Mouse (Mus musculus) CH12.LX (cell line): ENCODE data around the gene Dpep3. TPM values are rescaled to one million over a fixed set of nuclear protein-coding genes. Genes with fewer than 3 reads are reported as not detected.

Experiments used
- DNase-seq: peaks from one replicate; pipeline ENCODE4 v3.0.0-alpha.2; 2013; ENCODE audit errors: extremely low read depth
- H3K27ac ChIP-seq: 2 replicates; pipeline ENCODE4 v1.5.1; 2012; ENCODE audit warnings: low read depth, mild to moderate bottlenecking, control low read depth, moderate library complexity; ENCODE audit not compliant: insufficient read depth
- H3K27me3 ChIP-seq: replicated peaks from 2 replicates; pipeline ENCODE3; 2012; ENCODE audit warnings: inconsistent platforms
- H3K36me3 ChIP-seq, 2 experiments: replicated peaks in 1 of 2; 2 replicates each; pipeline versions ENCODE3 to v1.6.1; 2012; ENCODE audit warnings: inconsistent platforms in 1 of 2, low read length in 1 of 2, mild to moderate bottlenecking in 1 of 2, mixed read lengths in 1 of 2, moderate library complexity in 1 of 2; ENCODE audit not compliant: control insufficient read depth in 1 of 2, insufficient read depth in 1 of 2
- H3K4me1 ChIP-seq, 2 experiments: 2 replicates each; pipeline ENCODE4 v1.6.1; 2012; ENCODE audit warnings: inconsistent platforms in 1 of 2, moderate library complexity in 1 of 2; ENCODE audit not compliant: insufficient read depth in 2 of 2, control insufficient read depth in 1 of 2
- H3K4me2 ChIP-seq: 2 replicates; pipeline ENCODE4 v1.6.1; 2012; ENCODE audit warnings: low read depth, mild to moderate bottlenecking, control low read depth; ENCODE audit not compliant: poor library complexity, insufficient read depth, severe bottlenecking
- H3K4me3 ChIP-seq, 3 experiments: fragments of 150-350 bp in 1 of 3; sonication (generic) in 1 of 3; replicated peaks in 1 of 3; 2 replicates each; pipeline versions ENCODE3 to v1.5.1; 2011 to 2012; ENCODE audit warnings: low read depth in 2 of 3, low read length in 2 of 3, mild to moderate bottlenecking in 2 of 3, moderate library complexity in 2 of 3, control low read depth in 1 of 3, improper control_type of control experiment in 1 of 3, inconsistent platforms in 1 of 3, mixed read lengths in 1 of 3; ENCODE audit not compliant: poor library complexity in 1 of 3
- H3K79me2 ChIP-seq: replicated peaks from 2 replicates; pipeline ENCODE4 v1.6.1; 2012; ENCODE audit warnings: mild to moderate bottlenecking, moderate library complexity; ENCODE audit not compliant: control insufficient read depth, poor library complexity, insufficient read depth, severe bottlenecking; ENCODE audit errors: extremely low read depth
- H3K9ac ChIP-seq: 2 replicates; pipeline ENCODE4 v1.6.1; 2012; ENCODE audit warnings: low read depth, mild to moderate bottlenecking, control low read depth, moderate library complexity; ENCODE audit not compliant: insufficient read depth
- H3K9me3 ChIP-seq: replicated peaks from 2 replicates; pipeline ENCODE3; 2012; ENCODE audit warnings: low read length, inconsistent platforms, mixed read lengths
- BHLHE40 ChIP-seq: IDR thresholded peaks from 2 replicates; pipeline ENCODE4 v1.6.1; 2011; ENCODE audit warnings: mild to moderate bottlenecking, low read depth, low read length, improper control_type of control experiment
- CHD1 ChIP-seq: IDR thresholded peaks from 2 replicates; pipeline ENCODE4 v1.6.1; 2012; ENCODE audit warnings: low read depth, low read length, improper control_type of control experiment, inconsistent platforms
- CTCF ChIP-seq, 2 experiments: IDR thresholded peaks in 1 of 2; conservative IDR thresholded peaks in 1 of 2; 2 replicates each; pipeline ENCODE4 v1.5.1; 2011 to 2012; ENCODE audit warnings: low read depth in 2 of 2, low read length in 2 of 2, improper control_type of control experiment in 1 of 2, inconsistent platforms in 1 of 2, mild to moderate bottlenecking in 1 of 2, moderate library complexity in 1 of 2
- E2F4 ChIP-seq: IDR thresholded peaks from 2 replicates; pipeline ENCODE4 v1.6.1; 2011; ENCODE audit warnings: low read depth, low read length, improper control_type of control experiment; ENCODE audit not compliant: insufficient replicate concordance
- ELF1 ChIP-seq: IDR thresholded peaks from 2 replicates; pipeline ENCODE4 v1.6.1; 2014; ENCODE audit warnings: low read depth, mild to moderate bottlenecking, inconsistent platforms, low read length, improper control_type of control experiment
- EP300 ChIP-seq: IDR thresholded peaks from 2 replicates; pipeline ENCODE4 v1.6.1; 2011; ENCODE audit warnings: low read length, improper control_type of control experiment
- GABPA ChIP-seq: IDR thresholded peaks from 2 replicates; pipeline ENCODE4 v1.6.1; 2012; ENCODE audit warnings: low read depth, low read length, improper control_type of control experiment, inconsistent platforms; ENCODE audit not compliant: insufficient replicate concordance
- IRF4 ChIP-seq: IDR thresholded peaks from 2 replicates; pipeline ENCODE4 v1.6.1; 2014; ENCODE audit warnings: low read depth, mild to moderate bottlenecking, inconsistent platforms, low read length, improper control_type of control experiment
- KAT2A ChIP-seq: IDR thresholded peaks from 2 replicates; pipeline ENCODE4 v1.6.1; 2012; ENCODE audit warnings: low read length, improper control_type of control experiment, inconsistent platforms; ENCODE audit not compliant: insufficient replicate concordance
- MAFK ChIP-seq: IDR thresholded peaks from 2 replicates; pipeline ENCODE4 v1.6.1; 2011; ENCODE audit warnings: low read length, improper control_type of control experiment; ENCODE audit not compliant: insufficient replicate concordance
- MAX ChIP-seq: IDR thresholded peaks from 2 replicates; pipeline ENCODE4 v1.6.1; 2011; ENCODE audit warnings: low read length, improper control_type of control experiment
- MAZ ChIP-seq: IDR thresholded peaks from 2 replicates; pipeline ENCODE4 v1.6.1; 2012; ENCODE audit warnings: low read depth, mild to moderate bottlenecking, inconsistent platforms, low read length, improper control_type of control experiment, moderate library complexity
- MXI1 ChIP-seq: IDR thresholded peaks from 2 replicates; pipeline ENCODE4 v1.6.1; 2011; ENCODE audit warnings: mild to moderate bottlenecking, low read depth, low read length, improper control_type of control experiment
- MYC ChIP-seq: IDR thresholded peaks from 2 replicates; pipeline ENCODE4 v1.6.1; 2011; ENCODE audit warnings: low read depth, mild to moderate bottlenecking, improper control_type of control experiment, low read length
- NELFE ChIP-seq: IDR thresholded peaks from 2 replicates; pipeline ENCODE4 v1.6.1; 2011; ENCODE audit warnings: low read depth, low read length, improper control_type of control experiment
- NRF1 ChIP-seq: IDR thresholded peaks from 2 replicates; pipeline ENCODE4 v1.6.1; 2014; ENCODE audit warnings: low read depth, mild to moderate bottlenecking, inconsistent platforms, low read length, improper control_type of control experiment, moderate library complexity
- PAX5 ChIP-seq: IDR thresholded peaks from 2 replicates; pipeline ENCODE4 v1.6.1; 2012; ENCODE audit warnings: low read length, inconsistent platforms, mixed read lengths
- POLR2A ChIP-seq: IDR thresholded peaks from 2 replicates; pipeline ENCODE4 v1.6.1; 2011; ENCODE audit warnings: low read depth, mild to moderate bottlenecking, improper control_type of control experiment, low read length
- POLR2AphosphoS2 ChIP-seq: IDR thresholded peaks from 2 replicates; pipeline ENCODE4 v1.6.1; 2011; ENCODE audit warnings: low read depth, low read length, improper control_type of control experiment
- RCOR1 ChIP-seq: conservative IDR thresholded peaks from 2 replicates; pipeline ENCODE4 v1.6.1; 2012; ENCODE audit warnings: low read depth, mild to moderate bottlenecking, inconsistent platforms, low read length, improper control_type of control experiment
- SIN3A ChIP-seq: IDR thresholded peaks from 2 replicates; pipeline ENCODE4 v1.6.1; 2012; ENCODE audit warnings: low read length, improper control_type of control experiment, inconsistent platforms
- SMC3 ChIP-seq: IDR thresholded peaks from 2 replicates; pipeline ENCODE4 v1.6.1; 2011; ENCODE audit warnings: low read depth, low read length, improper control_type of control experiment
- TBP ChIP-seq: conservative IDR thresholded peaks from 2 replicates; pipeline ENCODE4 v1.6.1; 2011; ENCODE audit warnings: low read depth, low read length, improper control_type of control experiment
- TCF12 ChIP-seq: IDR thresholded peaks from 2 replicates; pipeline ENCODE4 v1.6.1; 2014; ENCODE audit warnings: low read depth, mild to moderate bottlenecking, inconsistent platforms, low read length, improper control_type of control experiment
- UBTF ChIP-seq: IDR thresholded peaks from 2 replicates; pipeline ENCODE4 v1.6.1; 2012; ENCODE audit warnings: low read depth, mild to moderate bottlenecking, inconsistent platforms, low read length, improper control_type of control experiment, moderate library complexity
- USF1 ChIP-seq: IDR thresholded peaks from 2 replicates; pipeline ENCODE4 v1.6.1; 2014; ENCODE audit warnings: low read depth, mild to moderate bottlenecking, inconsistent platforms, low read length, improper control_type of control experiment
- USF2 ChIP-seq: conservative IDR thresholded peaks from 2 replicates; pipeline ENCODE4 v1.6.1; 2011; ENCODE audit warnings: low read depth, low read length, improper control_type of control experiment
- ZC3H11A ChIP-seq: IDR thresholded peaks from 2 replicates; pipeline ENCODE4 v1.6.1; 2012; ENCODE audit warnings: low read depth, mild to moderate bottlenecking, inconsistent platforms, low read length, improper control_type of control experiment
- ZKSCAN1 ChIP-seq: IDR thresholded peaks from 2 replicates; pipeline ENCODE4 v1.6.1; 2012; ENCODE audit warnings: low read depth, inconsistent platforms, low read length, improper control_type of control experiment, borderline replicate concordance
- ZMIZ1 ChIP-seq: IDR thresholded peaks from 2 replicates; pipeline ENCODE4 v1.6.1; 2012; ENCODE audit warnings: low read depth, mild to moderate bottlenecking, inconsistent platforms, low read length, improper control_type of control experiment
- ZNF384 ChIP-seq: IDR thresholded peaks from 2 replicates; pipeline ENCODE4 v1.6.1; 2012; ENCODE audit warnings: low read depth, low read length, improper control_type of control experiment, inconsistent platforms
- dilution Hi-C: fragments of 300-500 bp; cut with MboI; formaldehyde crosslinking; loops from 2 replicates; pipeline ENCODE4 v1.14.3; 2020; ENCODE audit warnings: low sequenced_read_pairs; ENCODE audit not compliant: extremely low pct_unique_long_range_greater_than_20kb, extremely low pct_ligation_motif_present
- in situ Hi-C: fragments of 300-500 bp; cut with MboI; formaldehyde crosslinking; loops from 3 replicates; pipeline ENCODE4 v1.14.3; 2019; ENCODE audit warnings: low sequenced_read_pairs, low pct_ligation_motif_present, low pct_unique_long_range_greater_than_20kb, mixed read lengths
- polyA plus RNA-seq: library from polyadenylated mRNA; unstranded; fragments of >175 nt; gene quantifications from 2 replicates; pipeline ENCODE4 v1.2.1, GENCODE M21; 2012; ENCODE audit warnings: low read depth; ENCODE audit not compliant: insufficient read length
- total RNA-seq, 2 experiments: library from RNA; depleted of rRNA; stranded (reverse); fragments of 300-350 nt in 1 of 2; fragments of >200 nt in 1 of 2; gene quantifications; 2 replicates each; pipeline ENCODE4 v1.2.3; 2012 to 2014

The Dpep3 gene
- total and polyA plus RNA-seq, 3 experiments, result not detected

DNA sequence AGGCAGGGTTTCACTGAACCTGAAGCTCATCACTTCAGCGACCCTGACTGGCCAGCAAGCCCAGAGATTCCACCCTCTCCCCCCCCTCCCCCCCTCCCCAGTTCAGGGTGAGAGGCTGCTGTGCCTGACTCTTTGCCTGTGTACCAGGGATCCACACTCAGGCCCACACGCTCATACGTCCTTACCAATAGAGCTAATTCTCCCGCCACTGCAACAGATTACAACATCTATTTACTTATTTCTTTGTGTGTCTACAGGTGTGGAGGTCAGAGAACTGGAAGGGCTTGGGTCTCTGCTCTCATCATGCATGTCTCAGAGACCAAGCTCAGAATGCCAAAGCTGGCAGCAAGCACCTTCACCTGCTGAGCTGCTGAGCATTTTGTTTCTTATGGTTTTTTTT is 14.0 kb upstream of the Dpep3 start:
- peak overlapping the region; percentile 83 for H3K4me2 ChIP-seq
- H3K79me2 ChIP-seq, result no peaks in the 10 kb centered on the region
- H3K4me1 ChIP-seq, result peaks cover 16 to 44% of the 10 kb centered on the region in 2 experiments
- H3K36me3 ChIP-seq, result no peaks in the 10 kb centered on the region
- H3K9me3 ChIP-seq, result no peaks in the 10 kb centered on the region
- in situ Hi-C loops (loop anchor here (5.0 kb wide), 1 partner anchor 34 kb away; no protein-coding TSS in a partner anchor), dilution Hi-C loops (no loop called here)
- no peak overlapping the region for H3K4me3 ChIP-seq
- DNase-seq, result no peak
- no peak overlapping the region for H3K27ac ChIP-seq
- no peak overlapping the region for H3K9ac ChIP-seq
- H3K27me3 ChIP-seq, result peaks cover 2% of the 10 kb centered on the region
- TF ChIP-seq MAX, result no peak
- TF ChIP-seq SMC3, result no peak
- no peak for TF ChIP-seq E2F4
- TF ChIP-seq TCF12, result no peak
- no peak for TF ChIP-seq KAT2A
- no peak for TF ChIP-seq POLR2AphosphoS2
- TF ChIP-seq GABPA, result no peak
- no peak for TF ChIP-seq ZC3H11A
- TF ChIP-seq PAX5, result no peak
- no peak for TF ChIP-seq EP300
- no peak for TF ChIP-seq USF2
- TF ChIP-seq MXI1, result no peak
- no peak for TF ChIP-seq MAZ
- no peak for TF ChIP-seq MYC

DNA sequence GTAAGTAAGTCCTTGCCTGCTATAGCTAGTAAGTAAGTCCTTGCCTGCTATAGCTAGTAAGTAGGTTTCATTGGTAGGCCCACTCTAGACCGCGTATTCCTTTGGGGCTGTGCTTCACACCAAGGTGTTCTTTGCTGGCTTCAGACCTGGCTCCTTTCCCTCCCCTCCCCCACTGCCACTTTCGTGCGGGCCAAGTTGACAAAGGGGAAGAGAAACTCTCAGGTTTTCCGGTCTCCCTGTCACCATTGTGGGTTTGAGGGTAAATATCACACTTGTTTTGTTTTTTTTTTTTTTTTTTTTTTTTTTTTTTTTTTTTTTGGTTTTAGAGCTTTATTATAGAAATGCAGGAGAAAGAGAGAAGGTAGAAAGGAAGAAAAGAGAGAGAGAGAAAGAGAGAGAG is 13.3 kb upstream of the Dpep3 start:
- Histone ChIP-seq H3K79me2 (no peaks in the 10 kb centered on the region), H3K9me3 (no peaks in the 10 kb centered on the region), H3K4me2 (peak overlapping the region; percentile 83), H3K27me3 (peaks cover 4% of the 10 kb centered on the region), H3K27ac (peak overlapping the region; percentile 28; the same call in 1 of the 2 replicates), H3K4me3 (no peak overlapping the region), H3K36me3 (no peaks in the 10 kb centered on the region), H3K4me1 (peaks cover 16 to 44% of the 10 kb centered on the region in 2 experiments), H3K9ac (no peak overlapping the region)
- dilution Hi-C loops (no loop called here), in situ Hi-C loops (loop anchor here (5.0 kb wide), 1 partner anchor 35 kb away; no protein-coding TSS in a partner anchor)
- peak; percentile 87 for DNase-seq
- peak; percentile 73 for TF ChIP-seq SIN3A
- TF ChIP-seq MAFK, result peak; percentile 70; the same call in 1 of the 2 replicates
- TF ChIP-seq NELFE, result no peak
- TF ChIP-seq POLR2AphosphoS2, result no peak
- no peak for TF ChIP-seq SMC3
- no peak for TF ChIP-seq TBP
- no peak for TF ChIP-seq USF2
- no peak for TF ChIP-seq MAZ
- no peak for TF ChIP-seq ZMIZ1
- TF ChIP-seq KAT2A, result no peak
- no peak for TF ChIP-seq MYC
- TF ChIP-seq PAX5, result no peak
- TF ChIP-seq IRF4, result peak; percentile 97
- no peak for TF ChIP-seq NRF1
- TF ChIP-seq TCF12, result peak; percentile 67; the same call in 1 of the 2 replicates
- TF ChIP-seq EP300, result peak; percentile 93
- no peak for TF ChIP-seq CTCF (conservative IDR thresholded peaks at IDR 0.05 in 1 of 2, IDR thresholded peaks at IDR 0.05 in 1 of 2; ENCODE audit: low read depth in 2 of 2, low read length in 2 of 2)
- no peak for TF ChIP-seq USF1
- TF ChIP-seq BHLHE40, result peak; percentile 92
- peak; percentile 99 for TF ChIP-seq ZNF384
- TF ChIP-seq GABPA, result no peak
- no peak for TF ChIP-seq MAX
- TF ChIP-seq RCOR1, result peak; percentile 85; the same call in 1 of the 2 replicates
- TF ChIP-seq UBTF, result no peak
- peak; percentile 46; the same call in 1 of the 2 replicates for TF ChIP-seq MXI1
- no peak for TF ChIP-seq ZC3H11A
- TF ChIP-seq POLR2A, result no peak
- TF ChIP-seq ZKSCAN1, result no peak; the same call in 1 of the 2 replicates
- peak; percentile 39; the same call in 1 of the 2 replicates for TF ChIP-seq ELF1
- no peak for TF ChIP-seq CHD1
